Mouse (Mus musculus) thymus, postnatal 4 days (tissue): ENCODE measurements around the gene 4931423N10Rik.
A peak's percentile ranks its signal among the peaks of the same experiment; 100 is the strongest.

Experiments used
- DNase-seq: peaks from one replicate; pipeline ENCODE4 v3.0.0; 2021

The 4931423N10Rik gene

GRCm38 (mm10) chr2:23207070-23207526, at the start of gene 4931423N10Rik:
TSS of gene 4931423N10Rik (plus strand) at chr2:23207476.
- DNase-seq = no peak

GRCm38 (mm10) chr2:23172305-23172704, 35.0 kb upstream of the 4931423N10Rik start:
- no peak for DNase-seq

- no peak for DNase-seq
These were observed 12.9 kb upstream of the 4931423N10Rik start for GRCm38 (mm10) chr2:23194366-23194765.

- DNase-seq = no peak
These were observed 6.2 kb upstream of the 4931423N10Rik start for GRCm38 (mm10) chr2:23201034-23201433.

GRCm38 (mm10) chr2:23202900-23203670, 4.2 kb upstream of the 4931423N10Rik start:
- peak; percentile 9 for DNase-seq

- DNase-seq = no peak
These were observed 6.4 kb downstream of the 4931423N10Rik start for GRCm38 (mm10) chr2:23213661-23214060.

GRCm38 (mm10) chr2:23225199-23225598, 17.9 kb downstream of the 4931423N10Rik start:
- DNase-seq = no peak

- no peak for DNase-seq
These were observed 21.2 kb downstream of the 4931423N10Rik start for GRCm38 (mm10) chr2:23228463-23228862.

- no peak for DNase-seq
These were observed 26.9 kb downstream of the 4931423N10Rik start for GRCm38 (mm10) chr2:23234065-23234773.

- DNase-seq = peak; percentile 25
These were observed 83.7 kb downstream of the 4931423N10Rik start for GRCm38 (mm10) chr2:23290991-23291390.

- no peak for DNase-seq
These were observed 107.6 kb downstream of the 4931423N10Rik start for GRCm38 (mm10) chr2:23314869-23315268.
